Mouse (Mus musculus) Patski (cell line): ENCODE measurements around the gene Ptprm. TPM values are rescaled to one million over a fixed set of nuclear protein-coding genes. Genes with fewer than 3 reads are reported as not detected.

ENCODE experiments used
- ATAC-seq: fragments of 100-300 bp; one replicate; pipeline ENCODE4 v1.8.0; 2021
- CTCF ChIA-PET: fragments of 350-600 bp; sonication (Branson Sonifier 250); formaldehyde crosslinking; loops from one replicate; lab custom pipeline; 2022; ENCODE audit warnings: inconsistent platforms; lab: Charles Lee
- POLR2A ChIA-PET: fragments of 350-600 bp; sonication (Branson Sonifier 250); formaldehyde crosslinking; loops from one replicate; lab custom pipeline; 2022; ENCODE audit warnings: antibody characterized with exemption, inconsistent platforms; lab: Charles Lee
- DNase-seq: peaks from one replicate; pipeline ENCODE4 v3.0.0-alpha.2; 2011; ENCODE audit warnings: low read depth, low spot score
- H3K27me3 ChIP-seq: fragments of 371-371 bp; one replicate; pipeline ENCODE4 v1.5.1; 2021
- CTCF ChIP-seq: fragments of 100-300 bp; IDR thresholded peaks from one replicate; pipeline ENCODE4 v1.5.1; 2021
- in situ Hi-C: fragments of 300-500 bp; cut with MboI; formaldehyde crosslinking; loops from 3 replicates; pipeline ENCODE4 v1.11.1; 2018; ENCODE audit warnings: low pct_unique_long_range_greater_than_20kb, mixed read lengths
- polyA plus RNA-seq: library from polyadenylated mRNA; unstranded; gene quantifications from one replicate; pipeline ENCODE4 v1.2.3, GENCODE M21; 2021

Gene Ptprm
- polyA plus RNA-seq, 1 experiment from 2014 or later = 43.7 TPM

DNA sequence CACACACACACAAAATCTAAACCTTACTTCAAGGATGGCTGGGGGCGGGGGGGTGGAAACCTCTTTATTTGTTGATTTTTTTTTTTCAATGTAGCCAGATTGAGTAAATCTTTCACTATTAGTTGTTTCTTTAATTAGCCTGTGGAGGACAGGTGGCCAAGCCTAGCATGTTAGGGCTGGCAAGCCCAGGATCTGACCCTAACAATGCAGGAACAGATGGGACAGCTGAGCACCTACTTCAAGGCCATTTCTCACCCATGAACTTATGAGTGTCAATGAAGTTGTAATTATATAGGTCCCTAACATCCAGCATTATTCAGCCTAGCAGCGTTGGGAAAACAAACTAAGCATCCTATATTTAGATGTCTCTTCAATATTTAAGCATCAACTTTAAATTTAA, 248.1 kb downstream of the Ptprm start:
- CTCF ChIA-PET = interaction anchor here (1.8 kb wide), 1 partner anchor 11 kb away, joined by 6 read pairs; no protein-coding TSS in a partner anchor
- POLR2A ChIA-PET = no interaction called here
- no peak for ATAC-seq
- no peak for TF ChIP-seq CTCF
- in situ Hi-C loops = no loop called here
- no peak for DNase-seq
- no peaks in the 10 kb centered on the region for H3K27me3 ChIP-seq

DNA sequence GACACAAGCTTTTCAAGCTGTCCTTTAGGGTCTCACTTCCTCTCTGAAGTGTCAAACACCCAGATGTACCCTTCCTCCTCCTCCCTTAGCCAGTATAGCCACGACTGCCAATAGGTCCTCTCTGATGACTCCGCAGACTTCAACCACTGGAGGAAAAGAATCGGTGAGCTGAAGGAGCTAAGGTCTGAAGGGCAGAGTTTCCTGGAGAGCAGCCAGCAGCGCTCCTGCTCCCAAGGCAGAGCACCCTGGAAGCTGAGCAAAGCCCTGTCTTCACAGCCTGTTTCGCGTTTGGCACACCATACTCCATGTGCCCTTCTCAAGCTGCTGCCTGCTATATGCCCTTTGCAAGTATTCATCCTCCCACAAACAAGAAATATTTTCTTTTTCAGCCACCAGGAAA, 252.2 kb downstream of the Ptprm start:
- no peaks in the 10 kb centered on the region for H3K27me3 ChIP-seq
- DNase-seq (no peak), ATAC-seq (no peak)
- no peak for TF ChIP-seq CTCF
- POLR2A ChIA-PET = no interaction called here
- in situ Hi-C loops = no loop called here
- CTCF ChIA-PET = interaction anchor here (1.8 kb wide), 1 partner anchor 9 kb away, joined by 4 read pairs; no protein-coding TSS in a partner anchor

DNA sequence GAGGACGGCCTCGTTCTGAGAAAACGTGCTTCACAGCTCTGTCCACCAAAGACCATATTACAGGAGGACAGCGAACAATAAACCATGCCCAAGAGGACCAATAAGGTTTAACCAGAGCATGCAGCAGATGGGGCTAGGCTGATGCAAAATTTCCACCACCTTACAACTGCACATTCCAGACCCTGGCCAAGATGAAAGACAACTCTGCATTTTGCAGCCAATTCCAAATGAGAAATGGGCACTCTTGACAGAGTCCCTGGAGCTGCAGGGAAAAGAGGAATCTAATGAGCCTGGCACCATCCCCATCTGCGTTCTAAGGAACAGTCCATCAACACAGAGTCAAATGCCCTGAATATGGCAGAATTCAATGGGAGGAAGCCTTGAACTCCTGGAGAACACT, 263.3 kb downstream of the Ptprm start:
- POLR2A ChIA-PET = no interaction called here
- H3K27me3 ChIP-seq = no peaks in the 10 kb centered on the region
- CTCF ChIA-PET = no interaction called here
- no peak for TF ChIP-seq CTCF
- ATAC-seq = no peak
- DNase-seq = no peak
- in situ Hi-C loops = no loop called here

DNA sequence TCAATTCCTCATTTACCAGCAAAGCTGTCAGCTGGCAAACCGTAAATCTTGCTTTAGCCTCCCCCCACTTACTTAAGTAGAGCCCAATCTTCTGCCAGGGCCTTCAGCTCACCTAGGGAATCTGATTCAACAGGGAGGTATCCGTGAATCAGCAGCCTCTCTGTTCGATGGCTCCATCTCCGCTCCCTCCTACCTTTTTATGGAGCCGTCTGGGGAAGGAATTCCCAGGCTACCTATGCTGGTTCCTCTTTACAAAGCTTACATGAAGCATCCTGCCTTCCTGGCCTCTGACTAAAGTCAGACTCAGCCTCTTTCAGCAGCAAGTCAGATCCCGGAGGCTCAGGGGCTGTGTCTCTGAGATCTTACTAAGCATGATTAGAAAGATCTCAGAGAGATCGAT, 264.1 kb downstream of the Ptprm start:
- ChIA-PET CTCF (interaction anchor here (0.6 kb wide), 1 partner anchor 521 kb away, joined by 3 read pairs; no protein-coding TSS in a partner anchor), POLR2A (interaction anchor here (0.5 kb wide), 1 partner anchor 35 kb away, joined by 3 read pairs; no protein-coding TSS in a partner anchor)
- TF ChIP-seq CTCF = no peak
- H3K27me3 ChIP-seq = no peaks in the 10 kb centered on the region
- ATAC-seq (peak; percentile 78), DNase-seq (no peak)
- in situ Hi-C loops = no loop called here

DNA sequence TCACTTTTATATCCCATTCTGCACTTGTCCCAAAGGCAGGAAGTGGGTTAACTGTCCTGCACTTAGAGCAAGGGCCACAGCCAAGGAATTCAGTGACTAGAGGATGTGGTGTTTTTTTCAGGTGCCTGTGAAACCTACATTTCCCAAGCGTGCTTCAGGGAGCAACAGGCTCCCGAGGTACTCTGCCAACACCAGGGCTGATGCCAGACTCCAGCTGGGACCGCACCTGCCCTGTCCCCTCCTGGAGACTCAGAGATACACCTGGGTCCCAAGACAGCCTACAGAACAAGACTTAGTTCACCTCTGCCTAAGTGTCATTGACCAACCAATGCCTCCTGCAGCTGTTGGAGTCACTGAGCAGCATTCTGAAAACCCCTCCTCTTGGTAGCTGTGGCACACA, 264.6 kb downstream of the Ptprm start:
- ChIA-PET CTCF (interaction anchor here (0.6 kb wide), 1 partner anchor 520 kb away, joined by 3 read pairs; no protein-coding TSS in a partner anchor), POLR2A (interaction anchor here (0.5 kb wide), 1 partner anchor 34 kb away, joined by 3 read pairs; no protein-coding TSS in a partner anchor)
- in situ Hi-C loops = no loop called here

DNA sequence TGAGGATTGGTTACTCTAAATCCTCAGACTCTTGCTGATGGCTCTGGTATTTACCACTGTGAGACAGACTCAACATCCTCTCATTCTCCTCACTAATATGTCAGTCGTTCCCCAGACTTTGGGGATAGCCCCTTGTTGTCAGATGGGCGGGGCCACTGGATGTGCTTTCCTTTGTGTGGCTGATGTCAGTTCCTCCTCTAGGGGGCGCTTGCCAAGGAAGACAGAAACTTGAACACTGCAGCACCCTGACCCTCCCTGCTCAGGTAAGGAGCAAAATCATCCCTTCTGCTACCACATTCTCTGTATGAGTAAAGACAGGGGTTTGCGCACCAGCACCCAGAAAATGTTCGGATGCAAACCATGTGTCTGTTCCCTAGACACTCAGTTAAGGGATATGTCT, 266.7 kb downstream of the Ptprm start:
- ATAC-seq (no peak), DNase-seq (no peak)
- ChIA-PET POLR2A (no interaction called here), CTCF (no interaction called here)
- in situ Hi-C loops = no loop called here
- H3K27me3 ChIP-seq = no peaks in the 10 kb centered on the region
- peak; percentile 46 for TF ChIP-seq CTCF

More for the DNA sequence above, 264.6 kb downstream of the Ptprm start:
- ATAC-seq = no peak
- TF ChIP-seq CTCF = no peak
- DNase-seq = no peak
- H3K27me3 ChIP-seq = no peaks in the 10 kb centered on the region

DNA sequence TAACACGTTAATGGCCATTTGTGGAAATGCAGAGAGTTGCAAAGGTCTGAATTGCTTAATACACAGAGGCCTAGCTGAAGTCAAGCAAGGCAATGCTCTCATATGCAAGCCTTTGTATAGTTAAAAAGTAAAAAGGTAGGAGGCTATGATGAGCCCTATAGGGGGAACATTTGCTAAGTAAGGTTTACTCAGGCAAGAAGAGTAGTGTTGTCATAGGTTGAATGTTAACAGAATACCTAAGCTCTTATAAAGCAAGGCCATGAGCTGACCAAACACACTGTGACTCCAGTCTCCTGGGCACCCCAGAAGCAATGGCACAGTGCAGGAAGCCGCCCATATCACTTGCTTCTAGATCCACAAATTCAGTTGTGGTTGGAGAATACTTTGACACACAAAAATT, 267.4 kb downstream of the Ptprm start:
- no peak for ATAC-seq
- in situ Hi-C loops = no loop called here
- DNase-seq = no peak
- H3K27me3 ChIP-seq = no peaks in the 10 kb centered on the region
- CTCF ChIA-PET = no interaction called here
- TF ChIP-seq CTCF = no peak
- POLR2A ChIA-PET = no interaction called here

DNA sequence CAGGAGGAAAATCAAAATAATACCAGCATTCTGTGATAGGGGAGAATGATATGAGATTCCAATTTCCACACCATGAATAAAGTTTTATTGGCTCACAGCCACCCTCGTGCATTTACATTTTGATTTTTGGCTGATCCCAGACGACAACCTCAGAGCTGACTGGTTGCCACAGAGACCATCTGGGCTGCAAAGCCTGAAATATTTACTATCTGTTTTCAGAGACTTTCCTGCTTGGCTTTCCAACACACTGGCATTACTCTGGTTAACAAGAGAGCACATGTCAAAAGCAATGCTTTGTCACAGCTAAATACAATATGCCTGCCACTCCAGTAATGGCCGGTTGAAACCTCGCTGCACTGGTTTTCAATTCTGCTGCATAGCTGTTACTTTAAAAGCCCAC, 269.8 kb downstream of the Ptprm start:
- ATAC-seq = no peak
- ChIA-PET POLR2A (no interaction called here), CTCF (interaction anchor here (1.2 kb wide), 1 partner anchor 20 kb away, joined by 5 read pairs; no protein-coding TSS in a partner anchor)
- in situ Hi-C loops = no loop called here
- DNase-seq = no peak
- no peak for TF ChIP-seq CTCF
- no peaks in the 10 kb centered on the region for H3K27me3 ChIP-seq

DNA sequence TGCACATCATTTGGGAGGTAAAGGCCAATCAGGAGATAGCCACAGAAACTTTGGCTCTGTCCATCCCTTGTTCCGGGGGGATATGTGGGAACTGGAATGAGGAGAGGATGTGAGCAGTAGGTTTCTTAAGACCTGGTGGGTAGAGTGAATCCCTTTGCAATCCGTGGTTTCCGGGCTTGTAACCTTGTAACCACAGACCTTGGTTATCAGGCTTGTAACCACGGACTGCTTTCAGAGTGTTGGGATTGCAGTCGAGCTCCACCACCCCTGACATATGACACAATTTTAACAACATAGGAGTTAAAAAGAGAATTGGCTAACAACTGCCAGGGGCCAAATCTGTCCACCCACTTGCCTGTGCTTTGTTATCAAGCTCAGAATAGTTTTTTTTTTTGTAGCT, 270.2 kb downstream of the Ptprm start:
- POLR2A ChIA-PET = interaction anchor here (0.7 kb wide), 1 partner anchor 8 kb away, joined by 3 read pairs; no protein-coding TSS in a partner anchor
- ATAC-seq (peak; percentile 68), DNase-seq (peak; percentile 59)
- CTCF ChIA-PET = interaction anchor here (1.0 to 1.2 kb wide), 2 partner anchors 18 to 20 kb away, joined by 3 to 5 read pairs; no protein-coding TSS in a partner anchor
- in situ Hi-C loops = no loop called here
- no peaks in the 10 kb centered on the region for H3K27me3 ChIP-seq
- no peak for TF ChIP-seq CTCF

DNA sequence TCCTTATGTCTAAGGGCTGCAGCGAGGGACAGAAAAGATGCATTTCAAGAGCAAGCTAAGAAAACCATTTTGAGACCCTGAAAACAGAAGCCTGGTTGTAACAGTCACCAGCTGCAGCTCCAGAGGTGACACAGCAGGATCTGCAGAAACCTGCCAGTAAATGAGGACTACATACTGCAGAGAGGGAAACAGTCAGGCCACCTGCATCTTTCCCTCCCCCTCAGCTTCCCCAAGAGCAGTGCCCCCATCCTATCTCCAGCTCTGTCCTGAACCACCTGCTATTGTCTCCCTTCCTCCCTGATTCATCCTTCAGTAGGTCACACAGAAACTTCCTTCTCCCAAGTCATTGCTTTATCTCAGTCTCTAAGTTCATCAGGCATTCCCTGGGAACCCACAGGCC, 274.7 kb downstream of the Ptprm start:
- in situ Hi-C loops = no loop called here
- ChIA-PET POLR2A (no interaction called here), CTCF (no interaction called here)
- no peaks in the 10 kb centered on the region for H3K27me3 ChIP-seq
- no peak for ATAC-seq
- TF ChIP-seq CTCF = no peak
- no peak for DNase-seq

DNA sequence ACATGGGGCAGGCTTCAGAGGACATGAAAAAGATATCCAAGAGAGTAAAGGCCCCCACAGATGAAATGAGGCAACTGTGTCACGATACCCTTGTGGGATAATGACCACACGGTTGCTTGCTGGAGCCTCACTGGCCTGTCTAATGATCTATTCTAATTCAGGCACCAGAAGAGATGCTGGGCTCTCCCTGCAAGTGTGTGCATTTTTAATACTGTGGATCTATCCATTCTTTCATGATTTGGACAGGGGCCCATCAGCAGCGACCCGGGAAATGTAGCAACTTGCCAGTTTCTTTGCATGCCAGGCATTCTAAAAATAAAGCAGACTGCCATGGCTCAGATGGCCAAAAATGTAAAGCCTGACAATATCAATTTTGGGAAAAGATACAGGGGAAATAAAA, 280.7 kb downstream of the Ptprm start:
- in situ Hi-C loops = no loop called here
- TF ChIP-seq CTCF = no peak
- POLR2A ChIA-PET = no interaction called here
- DNase-seq (no peak), ATAC-seq (no peak)
- CTCF ChIA-PET = no interaction called here
- H3K27me3 ChIP-seq = no peaks in the 10 kb centered on the region

DNA sequence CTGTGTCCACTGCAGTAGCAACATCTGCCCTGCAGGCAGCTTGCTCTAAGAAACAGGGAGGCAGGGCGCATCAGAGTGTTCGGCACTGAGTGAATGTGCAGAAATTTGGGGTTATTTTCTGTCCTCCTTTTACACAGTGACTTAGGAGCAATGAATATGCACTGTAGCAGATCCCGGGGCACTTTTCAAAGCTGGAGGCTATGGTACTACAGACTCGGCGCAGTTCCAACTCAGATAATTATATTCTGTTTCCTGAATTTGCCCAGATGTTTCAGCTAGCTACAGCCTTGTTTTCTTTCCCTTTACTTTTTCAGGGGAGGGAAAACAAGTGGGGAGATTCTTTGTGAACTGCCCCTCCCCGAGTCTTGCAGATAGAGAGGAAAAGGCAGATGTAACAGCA, 281.1 kb downstream of the Ptprm start:
- in situ Hi-C loops = no loop called here
- no peak for TF ChIP-seq CTCF
- ChIA-PET POLR2A (no interaction called here), CTCF (no interaction called here)
- ATAC-seq (no peak), DNase-seq (no peak)
- no peaks in the 10 kb centered on the region for H3K27me3 ChIP-seq
